Mouse (Mus musculus): ENCODE measurements at regions not wholly inside any gene's neighbourhood (a gene's known extent, or its start where the extent isn't known, plus 50 kb on each side); places are given as distances from the start of the nearest gene placed in this dataset.

GRCm38 (mm10) chr2:70901479-70901878 is 76.0 kb upstream of the Tlk1 start:
- Histone ChIP-seq H3K9ac (ENCODE audit: low read depth, low read length) (peak overlapping the region; percentile 33), H3K36me3 (ENCODE audit: control insufficient read depth, insufficient read depth, low read length) (no peaks in the 10 kb centered on the region), H3K4me1 (ENCODE audit: control insufficient read depth, insufficient read depth, low read length) (no peaks in the 10 kb centered on the region; the same call in 1 of the 2 replicates), H3K27me3 (ENCODE audit: control insufficient read depth, insufficient read depth, low read length) (no peaks in the 10 kb centered on the region), H3K79me2 (replicated peaks; ENCODE audit: control insufficient read depth, insufficient read depth, low read length) (no peaks in the 10 kb centered on the region), H3K27ac (peak overlapping the region; percentile 36), H3K4me3 (peak overlapping the region; percentile 38)
- TF ChIP-seq EP300 (IDR thresholded peaks at IDR 0.05; ENCODE audit: insufficient read depth, low read depth, low read length), result no peak
- TF ChIP-seq CTCF (IDR thresholded peaks at IDR 0.05), result no peak
- no peak for TF ChIP-seq POLR2A (IDR thresholded peaks at IDR 0.05; ENCODE audit: insufficient read depth, low read depth, low read length)
- intact Hi-C loops (cut with DNase I), result no loop called here
- 26% methylated on average over 14 of the region's 14 CpGs for WGBS
- DNase-seq, result peak; percentile 31 to 41

GRCm38 (mm10) chr2:70899056-70899455 is 73.5 kb upstream of the Tlk1 start:
- 87% methylated on average over 4 of the region's 4 CpGs for WGBS

GRCm38 (mm10) chr2:70898396-70898795 is 72.9 kb upstream of the Tlk1 start:
- Histone ChIP-seq H3K27ac (no peak overlapping the region), H3K27me3 (ENCODE audit: control insufficient read depth, insufficient read depth, low read length) (no peaks in the 10 kb centered on the region), H3K4me1 (ENCODE audit: control insufficient read depth, insufficient read depth, low read length) (no peaks in the 10 kb centered on the region; the same call in 1 of the 2 replicates), H3K36me3 (ENCODE audit: control insufficient read depth, insufficient read depth, low read length) (no peaks in the 10 kb centered on the region), H3K9ac (ENCODE audit: low read depth, low read length) (no peak overlapping the region), H3K4me3 (no peak overlapping the region), H3K79me2 (replicated peaks; ENCODE audit: control insufficient read depth, insufficient read depth, low read length) (no peaks in the 10 kb centered on the region)
- WGBS, result 70% methylated on average over 9 of the region's 9 CpGs
- no peak for DNase-seq
- TF ChIP-seq EP300 (IDR thresholded peaks at IDR 0.05; ENCODE audit: insufficient read depth, low read depth, low read length), result no peak
- no peak for TF ChIP-seq POLR2A (IDR thresholded peaks at IDR 0.05; ENCODE audit: insufficient read depth, low read depth, low read length)
- no peak for TF ChIP-seq CTCF (IDR thresholded peaks at IDR 0.05)
- intact Hi-C loops (cut with DNase I), result loop anchor here (2.0 kb wide), 1 partner anchor 72 kb away; no protein-coding TSS in a partner anchor

More at GRCm38 (mm10) chr2:70899056-70899455, 73.5 kb upstream of the Tlk1 start:
- Histone ChIP-seq H3K27me3 (ENCODE audit: control insufficient read depth, insufficient read depth, low read length) (no peaks in the 10 kb centered on the region), H3K36me3 (ENCODE audit: control insufficient read depth, insufficient read depth, low read length) (no peaks in the 10 kb centered on the region), H3K27ac (no peak overlapping the region), H3K4me3 (no peak overlapping the region), H3K79me2 (replicated peaks; ENCODE audit: control insufficient read depth, insufficient read depth, low read length) (no peaks in the 10 kb centered on the region), H3K9ac (ENCODE audit: low read depth, low read length) (no peak overlapping the region), H3K4me1 (ENCODE audit: control insufficient read depth, insufficient read depth, low read length) (no peaks in the 10 kb centered on the region; the same call in 1 of the 2 replicates)
- no peak for DNase-seq
- intact Hi-C loops (cut with DNase I), result loop anchor here (2.0 kb wide), 1 partner anchor 72 kb away; no protein-coding TSS in a partner anchor
- TF ChIP-seq EP300 (IDR thresholded peaks at IDR 0.05; ENCODE audit: insufficient read depth, low read depth, low read length) (no peak), POLR2A (IDR thresholded peaks at IDR 0.05; ENCODE audit: insufficient read depth, low read depth, low read length) (no peak), CTCF (IDR thresholded peaks at IDR 0.05) (no peak)

- WGBS, result 89% methylated on average over 8 of the region's 8 CpGs
- no peaks in the 10 kb centered on the region; the same call in 1 of the 2 replicates for H3K4me1 ChIP-seq (ENCODE audit: control insufficient read depth, insufficient read depth, low read length)
- H3K27me3 ChIP-seq (ENCODE audit: control insufficient read depth, insufficient read depth, low read length), result no peaks in the 10 kb centered on the region
- intact Hi-C loops (cut with DNase I), result no loop called here
- H3K4me3 ChIP-seq, result no peak overlapping the region
- DNase-seq, result no peak
- no peaks in the 10 kb centered on the region for H3K79me2 ChIP-seq (replicated peaks; ENCODE audit: control insufficient read depth, insufficient read depth, low read length)
- no peak overlapping the region for H3K27ac ChIP-seq
- H3K9ac ChIP-seq (ENCODE audit: low read depth, low read length), result no peak overlapping the region
- H3K36me3 ChIP-seq (ENCODE audit: control insufficient read depth, insufficient read depth, low read length), result no peaks in the 10 kb centered on the region
- TF ChIP-seq CTCF (IDR thresholded peaks at IDR 0.05), result no peak
- TF ChIP-seq POLR2A (IDR thresholded peaks at IDR 0.05; ENCODE audit: insufficient read depth, low read depth, low read length), result no peak
Observed at GRCm38 (mm10) chr2:70897373-70897772, 71.8 kb upstream of the Tlk1 start.

- no peak for TF ChIP-seq CTCF (IDR thresholded peaks at IDR 0.05)
- no peak for TF ChIP-seq EP300 (IDR thresholded peaks at IDR 0.05; ENCODE audit: insufficient read depth, low read depth, low read length)
- no peak for TF ChIP-seq POLR2A (IDR thresholded peaks at IDR 0.05; ENCODE audit: insufficient read depth, low read depth, low read length)
- H3K27me3 ChIP-seq (ENCODE audit: control insufficient read depth, insufficient read depth, low read length), result no peaks in the 10 kb centered on the region
- no peak overlapping the region for H3K9ac ChIP-seq (ENCODE audit: low read depth, low read length)
- intact Hi-C loops (cut with DNase I), result no loop called here
- H3K79me2 ChIP-seq (replicated peaks; ENCODE audit: control insufficient read depth, insufficient read depth, low read length), result no peaks in the 10 kb centered on the region
- no peaks in the 10 kb centered on the region for H3K4me1 ChIP-seq (ENCODE audit: control insufficient read depth, insufficient read depth, low read length)
- DNase-seq, result peak in 1 of 2 experiments; percentile 9
- H3K27ac ChIP-seq, result no peak overlapping the region
- H3K36me3 ChIP-seq (ENCODE audit: control insufficient read depth, insufficient read depth, low read length), result no peaks in the 10 kb centered on the region
- no peak overlapping the region for H3K4me3 ChIP-seq
- 34% methylated on average over 5 of the region's 5 CpGs for WGBS
Observed at GRCm38 (mm10) chr2:70889522-70890100, 64.1 kb upstream of the Tlk1 start.

- WGBS, result 75% methylated on average over 5 of the region's 5 CpGs
Observed at GRCm38 (mm10) chr2:70888840-70889469, 63.4 kb upstream of the Tlk1 start.

More at GRCm38 (mm10) chr2:70888840-70889469, 63.4 kb upstream of the Tlk1 start:
- Histone ChIP-seq H3K36me3 (ENCODE audit: control insufficient read depth, insufficient read depth, low read length) (no peaks in the 10 kb centered on the region), H3K4me3 (no peak overlapping the region), H3K9ac (ENCODE audit: low read depth, low read length) (no peak overlapping the region), H3K4me1 (ENCODE audit: control insufficient read depth, insufficient read depth, low read length) (no peaks in the 10 kb centered on the region), H3K27ac (no peak overlapping the region), H3K27me3 (ENCODE audit: control insufficient read depth, insufficient read depth, low read length) (no peaks in the 10 kb centered on the region), H3K79me2 (replicated peaks; ENCODE audit: control insufficient read depth, insufficient read depth, low read length) (no peaks in the 10 kb centered on the region)
- no peak for DNase-seq
- intact Hi-C loops (cut with DNase I), result no loop called here
- TF ChIP-seq POLR2A (IDR thresholded peaks at IDR 0.05; ENCODE audit: insufficient read depth, low read depth, low read length) (no peak), EP300 (IDR thresholded peaks at IDR 0.05; ENCODE audit: insufficient read depth, low read depth, low read length) (no peak), CTCF (IDR thresholded peaks at IDR 0.05) (no peak)
